Mouse (Mus musculus) CD4-positive, CD25-positive, alpha-beta regulatory T cell, adult 4 months (primary cell): ENCODE data around the gene Nsun3. TPM values are rescaled to one million over a fixed set of nuclear protein-coding genes. Genes with fewer than 3 reads are reported as not detected.
"Not testable (repeated sequence)": the region's sequence is repeated elsewhere in the genome, so short reads cannot be mapped to it uniquely, and the experiment has no call there.

Experiments used
- ATAC-seq: one replicate; pipeline ENCODE4 v1.8.0; 2017
- polyA plus RNA-seq, 2 experiments: library from polyadenylated mRNA; unstranded; fragments of 100-300 nt; shearing (Covaris generic); gene quantifications; one replicate each; pipeline ENCODE4 v1.2.1; 2017

Gene Nsun3
- polyA plus RNA-seq, 2 experiments from 2014 or later = 19.2 to 31.6 TPM

DNA sequence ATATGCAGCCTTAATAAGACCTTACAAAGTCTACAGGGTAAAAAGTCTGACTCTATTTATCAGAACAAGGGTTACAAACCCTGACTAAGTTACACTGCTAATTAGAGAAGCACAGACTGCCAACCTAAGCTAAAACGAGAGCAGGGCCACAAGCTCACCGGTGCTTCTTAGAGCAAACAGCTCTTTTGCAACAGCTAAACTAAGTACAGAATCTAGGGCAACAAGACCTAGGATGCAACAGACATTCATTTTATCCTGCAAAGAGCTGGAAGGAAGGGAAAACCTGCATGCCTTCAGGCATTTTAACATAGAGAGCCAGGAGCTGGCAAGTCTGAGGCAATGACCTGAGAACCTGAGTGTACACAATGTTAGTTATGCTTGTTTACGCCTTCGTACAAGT lies 33.5 kb downstream of the Nsun3 start:
- no peak for ATAC-seq

- no peak for ATAC-seq
Measured at GRCm38 (mm10) chr16:62745875-62746274, 40.7 kb downstream of the Nsun3 start.

GRCm38 (mm10) chr16:62734359-62734758 lies 52.3 kb downstream of the Nsun3 start:
- no peak for ATAC-seq

- no peak for ATAC-seq
Measured at GRCm38 (mm10) chr16:62730291-62730690, 56.3 kb downstream of the Nsun3 start.

- no peak for ATAC-seq
Measured at GRCm38 (mm10) chr16:62729846-62730245, 56.8 kb downstream of the Nsun3 start.

DNA sequence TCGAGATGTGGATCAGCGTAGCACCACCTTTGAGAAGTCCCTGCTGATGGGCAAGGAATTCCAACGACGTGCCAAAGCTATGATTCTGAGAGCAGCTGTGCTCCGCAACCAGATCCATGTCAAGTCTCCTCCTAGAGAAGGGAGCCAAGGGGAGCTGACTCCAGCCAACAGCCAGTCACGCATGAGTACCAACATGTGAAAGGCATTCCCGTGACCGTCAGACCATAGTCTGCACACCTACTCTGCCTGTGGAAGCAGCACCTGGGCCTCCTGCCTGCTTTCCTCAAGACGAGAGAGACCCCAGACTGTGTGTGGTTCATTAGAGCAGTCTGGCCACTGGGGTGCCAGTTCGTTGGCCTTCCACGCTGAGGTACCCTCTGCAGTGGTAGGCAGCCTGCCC lies 68.4 kb downstream of the Nsun3 start:
- ATAC-seq = not testable (repeated sequence)

- no peak for ATAC-seq
Measured at GRCm38 (mm10) chr16:62690436-62690835, 96.2 kb downstream of the Nsun3 start.

DNA sequence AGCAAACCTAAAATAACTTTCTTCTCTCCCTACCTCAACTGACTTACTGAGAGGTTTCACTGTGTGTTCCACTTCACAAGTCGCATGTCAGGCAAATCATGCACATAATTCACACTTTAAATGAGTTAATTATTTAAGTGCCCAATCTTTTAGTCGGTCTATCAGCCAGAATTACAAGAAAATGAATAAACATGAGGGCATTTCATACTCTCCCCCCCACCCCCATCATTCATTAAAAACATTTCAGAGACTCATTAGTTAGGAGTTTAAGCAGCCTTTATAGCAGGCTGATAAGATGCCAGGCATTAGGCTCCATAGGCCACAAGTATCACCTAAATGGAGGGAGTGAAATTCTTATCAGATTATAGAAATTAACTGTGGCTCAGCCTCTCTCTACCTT lies 100.5 kb downstream of the Nsun3 start:
- no peak for ATAC-seq

- ATAC-seq = no peak
Measured at GRCm38 (mm10) chr16:62685494-62685893, 101.1 kb downstream of the Nsun3 start.

Other genes with a start within 250 kb of the Nsun3 start
- gene Stx19, start 27.9 kb upstream of the Nsun3 start, polyA plus RNA-seq = 1 to 10 TPM; 1.7 to 2.1 TPM
- gene Arl13b, start 60.2 kb upstream of the Nsun3 start, polyA plus RNA-seq = 1 to 10 TPM; 7.4 to 8.6 TPM
- 10 to 100 TPM; 14.6 to 15.2 TPM for gene Pros1, start 67.5 kb upstream of the Nsun3 start, polyA plus RNA-seq